Mouse (Mus musculus) v-Abl transformed pro-B cells (cell line): ENCODE data around the gene Samd4.

Experiments
- in situ Hi-C, 2 experiments: fragments of 400-800 bp; cut with MboI; formaldehyde crosslinking; loops; one replicate each; pipeline ENCODE4 v1.15.1; 2025; ENCODE audit not compliant: unreplicated experiment in 2 of 2

Gene Samd4

DNA sequence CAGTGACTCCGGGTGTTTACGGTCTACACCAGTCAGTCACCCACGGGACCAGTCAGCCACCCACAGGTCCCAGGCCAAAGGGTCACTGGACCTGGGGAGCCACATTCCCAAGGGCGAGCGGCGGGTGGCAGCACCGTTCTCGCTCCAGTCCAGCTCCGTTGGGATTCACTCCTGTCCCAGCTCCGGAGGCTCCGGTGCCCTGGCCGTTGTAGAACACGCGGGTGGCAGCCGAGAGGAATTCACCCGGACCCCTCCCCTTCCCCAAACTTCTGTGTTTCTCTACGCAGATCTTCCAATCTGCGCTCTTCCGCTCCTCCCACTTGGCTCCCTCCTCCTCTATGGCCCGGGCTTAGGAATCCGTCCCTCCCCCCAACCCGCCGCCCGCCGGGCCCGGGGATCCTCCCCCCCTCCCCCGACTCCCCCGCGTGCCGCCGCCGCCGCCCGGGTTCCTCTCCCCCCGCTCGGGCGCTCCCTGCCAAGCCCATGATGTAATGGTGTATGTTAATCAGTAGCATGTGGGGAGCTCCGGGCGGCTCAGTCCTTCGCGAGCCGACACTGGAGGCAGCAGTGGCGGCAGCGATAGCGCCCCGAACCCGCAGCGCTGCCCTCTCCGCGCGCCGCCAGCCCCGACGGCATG lies at the start of gene Samd4:
Samd4 (plus strand) TSS at position 424 of the 637 bp plus-strand sequence.
- in situ Hi-C loops, result loop anchor here (5.0 to 25.0 kb wide), 3 partner anchors 370 to 512 kb away; no protein-coding TSS in a partner anchor

DNA sequence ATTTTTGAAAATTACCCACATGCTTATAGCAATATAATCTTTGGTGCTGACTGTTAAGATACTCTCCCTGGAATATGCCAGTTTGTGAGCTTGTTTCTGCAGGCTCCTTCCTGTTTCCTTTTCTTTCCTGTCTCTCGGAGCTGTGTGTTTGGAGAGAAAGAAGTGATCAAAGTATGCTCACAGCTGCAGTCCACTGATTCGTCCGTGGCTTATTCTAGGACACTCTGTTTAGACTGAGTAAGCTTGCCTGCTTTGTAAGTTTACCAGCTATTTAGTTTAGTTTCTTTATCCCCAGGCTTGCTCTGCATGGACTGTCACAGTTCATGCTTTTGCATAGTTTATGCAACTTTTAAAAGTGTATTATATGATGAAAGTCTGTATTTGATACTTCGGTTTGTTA lies 43.3 kb upstream of the Samd4 start:
- in situ Hi-C loops, result no loop called here

DNA sequence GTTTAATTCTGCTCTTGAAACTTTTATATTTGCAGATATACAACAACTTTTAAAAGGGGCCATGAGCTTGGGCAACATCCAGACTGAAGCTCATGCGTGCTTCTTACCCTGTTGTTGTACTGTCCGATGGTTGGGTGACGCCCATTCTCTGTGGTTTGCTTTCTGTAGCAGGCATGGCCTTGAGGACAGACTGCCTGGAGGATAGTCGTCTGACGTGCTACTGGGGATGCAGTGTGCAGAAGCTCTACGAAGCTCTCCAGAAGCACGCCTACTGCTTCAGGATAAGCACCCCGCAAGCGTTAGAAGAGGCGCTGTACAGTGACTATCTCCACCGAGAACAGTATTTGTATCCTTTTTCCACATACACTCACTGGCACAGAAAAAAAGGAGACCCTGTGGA lies 36.9 kb upstream of the Samd4 start:
- in situ Hi-C loops, result no loop called here

DNA sequence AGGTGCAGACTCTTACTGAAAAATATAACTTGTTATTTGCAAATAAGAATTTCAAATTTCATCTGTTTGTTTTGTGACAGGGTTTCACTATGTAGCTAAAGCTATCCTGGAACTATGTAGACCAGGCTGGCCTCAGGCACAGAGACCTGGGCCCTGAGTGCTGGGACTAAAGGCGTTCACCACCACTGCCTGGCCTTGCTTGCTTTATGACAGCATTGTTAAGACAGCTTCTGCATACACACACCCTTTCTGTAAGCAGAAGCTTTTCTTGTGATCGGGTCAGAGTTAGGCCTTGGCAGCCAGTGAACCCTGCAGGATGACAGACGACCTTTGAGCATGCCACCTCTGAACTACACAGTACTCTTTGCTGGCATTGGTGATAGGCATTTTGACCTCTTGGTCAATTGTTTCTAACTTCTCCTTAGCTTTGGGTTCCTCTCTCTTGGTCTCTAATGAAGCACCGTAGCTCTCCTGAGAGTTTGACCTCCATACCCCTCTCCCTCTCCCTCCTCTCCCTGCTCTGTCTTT lies 34.5 kb upstream of the Samd4 start:
- in situ Hi-C loops, result no loop called here

DNA sequence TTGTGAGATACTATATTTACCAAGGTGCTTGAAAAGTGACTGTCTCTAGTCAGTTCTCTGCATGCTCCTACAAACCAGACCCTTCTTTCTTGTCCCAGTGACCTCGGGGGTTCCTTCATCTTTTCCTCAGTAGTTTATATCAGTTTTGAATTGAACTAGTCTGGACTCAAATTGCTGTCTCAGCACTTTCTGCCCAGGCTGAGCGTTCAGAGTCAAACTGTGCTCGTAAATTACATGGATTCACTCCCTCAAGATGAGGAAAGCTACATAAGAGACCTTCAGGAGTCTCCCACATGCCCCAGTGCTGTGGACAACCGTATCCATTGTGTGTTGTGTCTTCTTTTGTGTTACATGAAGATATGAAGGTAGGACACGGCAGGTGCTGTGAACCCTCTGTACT lies 33.9 kb upstream of the Samd4 start:
- in situ Hi-C loops, result no loop called here

DNA sequence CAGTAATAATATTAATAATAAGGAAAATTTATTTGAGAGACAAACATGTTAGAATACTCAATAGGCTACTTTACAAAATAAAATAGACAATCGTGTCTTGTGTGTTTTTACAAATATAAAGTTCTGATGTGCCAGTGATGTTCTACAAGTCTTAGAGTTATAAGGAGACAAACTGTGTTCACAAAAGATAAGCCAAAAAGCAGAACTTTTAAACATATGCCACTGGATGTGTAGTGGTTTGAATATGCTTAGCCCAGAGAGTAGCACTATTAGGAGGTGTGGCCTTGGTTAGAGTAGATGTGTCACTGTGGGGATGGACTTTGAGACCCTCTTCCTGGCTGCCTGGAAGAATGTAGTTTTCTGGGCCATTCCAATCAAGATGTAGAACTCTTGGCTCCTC lies 32.9 kb upstream of the Samd4 start:
- in situ Hi-C loops, result no loop called here

DNA sequence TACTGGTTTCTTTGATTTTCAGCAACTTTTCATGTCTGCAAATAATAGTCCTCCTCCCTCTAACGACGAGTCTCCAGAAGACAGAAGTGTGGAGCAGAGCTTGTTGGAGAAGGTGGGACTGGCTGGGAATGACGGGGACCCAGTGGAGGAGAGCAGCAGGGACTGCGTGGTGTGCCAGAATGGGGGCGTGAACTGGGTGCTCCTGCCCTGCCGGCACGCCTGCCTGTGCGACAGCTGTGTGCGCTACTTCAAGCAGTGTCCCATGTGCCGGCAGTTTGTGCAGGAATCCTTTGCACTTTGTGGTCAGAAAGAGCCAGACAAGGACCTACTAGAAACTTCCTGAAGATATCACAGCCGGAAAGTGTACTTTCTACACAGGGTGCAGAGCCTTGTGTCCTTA lies 29.0 kb upstream of the Samd4 start:
- in situ Hi-C loops, result no loop called here

DNA sequence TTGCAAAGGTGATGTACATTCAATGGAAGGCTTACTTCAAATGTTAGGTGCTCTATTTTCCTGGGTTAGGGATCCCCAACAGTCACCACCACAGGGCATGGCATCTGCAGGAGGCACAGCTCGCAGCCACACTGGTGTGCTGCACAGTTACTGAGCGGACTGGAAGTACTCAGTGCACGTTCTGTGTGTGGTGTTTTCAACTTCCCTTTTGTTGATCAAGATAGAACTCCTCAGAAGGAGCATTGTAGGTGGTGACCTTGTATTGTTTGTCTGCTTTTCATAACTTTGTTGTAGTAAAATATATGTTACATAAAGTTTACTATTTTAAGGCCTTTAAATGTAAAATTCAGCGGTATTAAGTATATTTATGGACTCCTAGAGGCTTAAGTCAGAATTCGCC lies 19.7 kb upstream of the Samd4 start:
- in situ Hi-C loops, result no loop called here

DNA sequence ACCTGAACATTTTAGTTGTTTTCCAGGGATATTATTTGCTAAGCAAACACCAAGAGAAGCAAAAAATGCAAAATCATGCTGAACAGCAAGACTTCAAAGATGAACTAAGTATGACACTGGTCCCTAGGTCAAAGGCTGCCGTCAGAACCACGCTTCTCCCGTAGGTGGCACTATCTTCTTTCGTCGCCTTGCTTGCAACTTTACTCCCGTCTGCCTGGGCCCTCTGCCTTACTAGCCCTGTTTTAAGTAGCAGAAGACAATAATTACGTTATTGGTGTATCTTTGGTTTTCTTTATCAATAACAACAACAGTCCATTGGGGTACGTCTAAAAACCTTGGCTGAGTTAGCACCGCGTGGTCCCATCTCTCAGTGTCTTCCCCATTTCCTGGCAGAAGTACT lies 1.7 kb upstream of the Samd4 start:
- in situ Hi-C loops, result loop anchor here (5.0 to 25.0 kb wide), 3 partner anchors 371 to 514 kb away; no protein-coding TSS in a partner anchor

DNA sequence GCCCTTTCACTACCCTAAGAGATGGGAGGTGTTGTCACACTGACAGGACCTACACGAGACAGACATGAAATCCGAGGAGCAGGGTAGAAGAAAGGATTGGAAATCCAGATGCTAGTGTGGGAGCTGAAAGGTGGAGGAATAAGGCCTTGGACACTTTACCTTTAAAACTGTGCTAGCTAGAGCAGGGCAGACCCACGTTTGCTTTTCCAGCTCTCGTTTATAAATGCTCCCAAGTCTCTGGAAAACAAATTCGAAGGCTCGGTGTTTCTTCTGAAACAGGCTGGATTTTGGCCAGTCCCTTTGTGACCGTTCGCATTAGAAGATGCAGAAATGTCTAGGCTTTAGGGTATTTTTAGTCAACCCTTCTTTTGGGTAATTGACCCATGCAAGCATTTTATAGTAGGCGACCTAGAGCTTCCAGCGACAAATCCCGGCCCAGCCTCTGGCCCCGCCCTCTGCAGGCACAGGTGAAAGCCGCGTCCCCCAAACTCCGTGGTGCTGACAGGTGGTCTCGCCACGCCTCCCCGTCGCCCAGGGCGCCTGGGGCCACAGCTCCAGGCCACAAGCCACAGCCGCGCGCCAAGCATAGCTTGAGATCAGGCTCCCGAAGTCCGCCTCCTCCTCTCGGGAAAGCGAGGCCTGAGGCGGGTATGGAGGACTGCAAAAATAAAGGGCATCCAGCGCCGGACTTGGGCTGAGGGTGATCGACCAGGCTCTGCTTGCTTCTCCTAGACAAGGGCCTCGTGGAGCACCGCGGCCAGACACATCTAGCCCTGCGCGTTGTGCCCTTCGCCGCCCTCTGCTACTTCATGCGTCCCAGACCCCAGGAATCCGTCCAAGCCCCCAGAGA lies 848 bp upstream of the Samd4 start:
- in situ Hi-C loops, result loop anchor here (5.0 to 25.0 kb wide), 3 partner anchors 370 to 513 kb away; no protein-coding TSS in a partner anchor

DNA sequence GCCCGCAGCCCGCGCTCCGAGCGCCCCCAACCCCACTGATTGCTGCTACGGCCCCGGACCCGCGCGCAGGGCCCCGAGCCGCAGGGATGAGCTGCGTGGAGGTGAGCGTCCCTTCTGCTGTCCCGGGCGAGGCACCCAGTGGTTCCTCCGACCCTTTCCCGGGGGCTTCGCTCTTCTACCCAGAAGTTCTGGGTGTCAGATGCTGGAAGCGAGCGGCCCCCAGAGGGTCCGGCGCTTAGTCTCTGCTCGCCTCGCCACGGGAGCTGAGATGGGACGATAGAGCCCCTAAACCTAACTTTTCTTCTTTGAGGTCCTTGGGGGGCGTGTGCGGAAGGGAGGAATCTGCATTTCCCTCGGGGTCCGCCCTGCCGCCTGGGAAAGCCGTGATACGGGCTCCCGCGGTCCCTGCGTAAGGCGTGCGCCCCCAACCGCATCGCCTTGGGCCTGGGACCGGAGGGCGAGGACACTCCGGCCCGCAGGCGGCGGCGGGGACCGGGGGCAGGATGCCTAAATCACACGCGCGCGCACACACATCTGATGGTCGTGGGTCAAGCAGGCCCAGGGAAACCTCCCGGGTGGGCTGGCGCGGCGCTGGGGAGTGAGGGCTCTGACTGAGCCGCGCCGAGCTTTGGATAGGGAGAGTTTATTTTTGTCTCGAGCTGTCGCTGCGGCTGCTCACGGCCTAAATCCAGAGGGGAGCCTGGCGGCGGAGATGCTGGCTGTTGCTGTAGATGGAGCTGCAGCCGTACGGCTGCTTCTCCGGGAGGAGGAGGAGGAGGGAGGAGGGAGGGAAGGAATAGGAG lies 615 bp downstream of the Samd4 start:
- in situ Hi-C loops, result loop anchor here (5.0 to 25.0 kb wide), 3 partner anchors 369 to 512 kb away; no protein-coding TSS in a partner anchor

DNA sequence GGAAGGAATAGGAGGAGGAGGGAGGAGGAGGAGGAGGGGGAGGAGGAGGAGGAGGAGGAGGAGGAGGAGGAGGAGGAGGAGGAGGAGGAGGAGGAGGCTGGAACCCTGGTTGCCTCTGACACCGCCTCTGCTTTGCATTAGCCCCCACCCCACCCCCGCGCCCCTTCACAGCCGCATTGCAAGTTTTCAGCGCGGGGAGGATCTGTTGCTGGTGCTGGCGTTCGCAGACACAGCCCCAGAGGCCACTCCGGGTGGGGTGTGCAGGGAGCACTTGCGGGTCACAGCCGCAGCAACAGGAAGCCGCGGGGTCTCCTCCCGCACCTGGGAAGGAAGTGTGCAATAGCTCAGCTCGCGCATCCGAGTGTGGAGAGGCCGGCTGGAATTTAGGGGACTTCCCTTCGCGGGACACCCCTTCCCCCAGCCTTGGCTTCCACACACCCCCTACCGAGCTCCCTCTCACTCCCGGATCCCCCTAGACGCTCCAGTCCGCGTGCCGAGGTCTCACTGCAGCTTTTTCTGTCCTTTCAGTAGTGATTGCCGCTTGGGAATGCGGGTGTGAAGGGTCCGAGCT lies 1.3 kb downstream of the Samd4 start:
- in situ Hi-C loops, result loop anchor here (5.0 to 25.0 kb wide), 3 partner anchors 368 to 511 kb away; no protein-coding TSS in a partner anchor

DNA sequence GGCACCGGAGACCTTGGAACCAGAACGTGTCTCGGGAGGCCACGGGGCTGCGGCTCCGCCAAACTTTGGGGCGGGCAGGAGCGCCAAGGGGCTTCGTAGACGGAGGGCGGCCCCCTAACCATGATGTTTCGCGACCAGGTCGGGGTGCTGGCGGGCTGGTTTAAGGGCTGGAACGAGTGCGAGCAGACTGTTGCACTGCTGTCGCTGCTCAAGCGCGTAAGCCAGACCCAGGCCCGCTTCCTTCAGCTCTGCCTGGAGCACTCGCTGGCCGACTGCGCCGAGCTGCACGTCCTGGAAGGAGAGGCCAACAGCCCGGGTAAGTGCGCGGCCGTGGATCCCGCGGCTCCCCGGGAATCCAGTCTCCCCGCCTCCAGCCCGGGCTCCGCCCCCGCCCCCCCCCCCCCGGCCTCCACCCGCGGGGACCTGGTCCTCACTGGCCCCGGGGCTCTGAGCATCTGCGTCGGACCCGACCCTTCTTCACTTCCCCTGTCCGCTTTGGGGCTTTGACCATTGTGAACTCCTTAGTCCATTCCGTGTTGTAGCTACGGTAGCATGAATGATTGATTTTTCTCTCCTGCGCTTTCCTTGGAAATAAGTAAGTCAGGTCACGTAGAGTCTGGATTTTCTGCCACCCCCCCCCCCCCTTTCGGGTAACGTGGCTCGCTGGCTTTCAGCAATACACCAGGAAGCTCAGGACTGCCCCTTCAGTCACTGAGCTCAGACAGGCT lies 2.2 kb downstream of the Samd4 start:
- in situ Hi-C loops, result loop anchor here (5.0 to 25.0 kb wide), 4 partner anchors 197 to 510 kb away; no protein-coding TSS in a partner anchor

DNA sequence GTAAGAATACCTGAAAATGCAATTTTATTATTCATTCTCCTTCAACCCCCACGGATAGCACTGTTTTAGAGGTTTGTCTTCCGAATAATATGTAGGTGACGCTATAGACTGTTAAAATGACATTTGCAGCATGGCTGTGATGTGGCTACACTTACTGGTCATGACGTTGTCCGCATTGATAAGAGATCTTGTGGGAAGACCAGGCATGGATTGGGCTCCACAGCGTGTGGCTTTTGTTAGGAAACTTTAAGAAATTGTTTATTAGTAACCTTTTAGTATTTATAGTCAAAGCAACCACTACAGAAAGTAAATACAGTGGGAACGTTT lies 2.7 kb downstream of the Samd4 start:
- in situ Hi-C loops, result loop anchor here (5.0 to 25.0 kb wide), 3 partner anchors 197 to 509 kb away; no protein-coding TSS in a partner anchor

DNA sequence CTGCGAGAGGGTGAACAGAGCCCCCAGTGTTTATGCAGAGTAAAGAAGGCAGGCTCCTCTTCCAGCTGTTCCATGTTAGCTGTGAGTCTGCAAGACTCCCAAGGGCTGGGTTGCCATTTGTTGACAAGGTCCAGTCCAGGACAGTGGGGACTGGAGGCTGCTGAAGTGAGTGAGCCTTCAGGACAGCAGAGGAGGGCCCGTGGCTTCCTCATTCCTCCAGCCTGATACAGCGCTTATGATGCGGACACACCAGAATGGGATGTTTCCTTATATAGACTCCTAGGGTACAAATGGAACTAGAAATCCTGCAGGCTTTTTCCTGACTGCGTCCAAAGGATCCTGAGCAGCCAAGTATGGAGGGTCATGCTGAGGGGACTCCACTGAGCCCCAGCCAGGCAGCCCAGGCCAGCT lies 3.2 kb downstream of the Samd4 start:
- in situ Hi-C loops, result loop anchor here (5.0 to 25.0 kb wide), 3 partner anchors 196 to 509 kb away; no protein-coding TSS in a partner anchor

DNA sequence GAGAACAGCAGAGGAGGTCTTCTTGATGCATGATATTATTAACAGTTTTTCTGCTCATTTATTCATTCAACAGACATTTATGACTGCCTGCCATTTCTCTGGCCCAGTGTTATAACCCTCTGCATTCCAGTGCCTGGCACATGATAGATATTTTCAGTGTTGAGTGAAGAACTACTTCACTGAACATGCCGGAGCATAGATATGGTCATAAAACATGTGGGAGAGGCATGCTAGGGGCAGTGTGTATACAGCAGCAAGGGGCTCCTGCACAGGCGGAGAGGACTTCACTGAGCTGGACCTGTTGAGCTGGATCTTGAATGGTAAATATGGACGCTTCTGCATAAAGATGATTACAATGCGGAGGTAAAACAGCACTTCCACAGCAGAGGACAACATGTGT lies 6.4 kb downstream of the Samd4 start:
- in situ Hi-C loops, result loop anchor here (5.0 to 25.0 kb wide), 3 partner anchors 193 to 506 kb away; no protein-coding TSS in a partner anchor

DNA sequence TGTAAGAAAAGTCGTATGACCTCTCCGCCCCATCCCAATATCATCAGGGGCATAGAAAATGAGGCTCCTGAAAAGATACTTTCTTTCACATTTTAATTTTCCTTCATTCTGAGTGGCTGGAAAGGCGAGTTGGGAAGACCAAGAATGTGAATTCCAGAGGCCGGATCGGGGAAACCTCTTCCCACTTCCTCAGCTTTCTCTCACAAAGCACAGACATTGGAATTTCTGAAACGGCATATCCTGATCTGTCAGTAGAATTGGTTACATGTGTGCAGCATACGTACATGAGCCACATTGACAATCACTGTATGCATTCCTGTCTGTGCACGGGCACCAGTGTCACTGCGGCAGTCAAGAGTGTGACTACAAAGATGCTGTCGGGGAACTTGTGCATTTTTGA lies 11.3 kb downstream of the Samd4 start:
- in situ Hi-C loops, result loop anchor here in 1 of 2 experiments (5.0 to 25.0 kb wide), 2 partner anchors 193 to 493 kb away; no protein-coding TSS in a partner anchor

DNA sequence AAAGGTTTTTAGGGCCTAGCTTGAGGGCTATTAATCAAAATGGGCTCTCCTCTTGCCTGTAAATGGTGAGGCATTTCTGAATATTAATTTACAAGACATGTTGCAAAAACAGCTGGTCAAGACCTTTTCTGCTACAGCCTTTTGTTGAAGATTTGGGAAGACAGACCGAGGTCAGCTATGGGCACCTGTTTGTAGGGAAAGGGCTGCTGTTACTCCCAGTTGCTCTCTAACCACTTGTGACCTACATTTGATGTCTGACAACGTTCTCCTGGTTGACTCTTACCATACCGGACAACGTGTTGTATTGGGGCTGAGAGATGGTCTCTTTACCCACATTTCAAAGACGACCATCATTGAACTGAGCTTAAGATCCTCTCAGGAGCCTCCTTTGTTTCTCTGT lies 15.3 kb downstream of the Samd4 start:
- in situ Hi-C loops, result loop anchor here in 1 of 2 experiments (25.0 kb wide), 1 partner anchor 489 kb away; no protein-coding TSS in a partner anchor

DNA sequence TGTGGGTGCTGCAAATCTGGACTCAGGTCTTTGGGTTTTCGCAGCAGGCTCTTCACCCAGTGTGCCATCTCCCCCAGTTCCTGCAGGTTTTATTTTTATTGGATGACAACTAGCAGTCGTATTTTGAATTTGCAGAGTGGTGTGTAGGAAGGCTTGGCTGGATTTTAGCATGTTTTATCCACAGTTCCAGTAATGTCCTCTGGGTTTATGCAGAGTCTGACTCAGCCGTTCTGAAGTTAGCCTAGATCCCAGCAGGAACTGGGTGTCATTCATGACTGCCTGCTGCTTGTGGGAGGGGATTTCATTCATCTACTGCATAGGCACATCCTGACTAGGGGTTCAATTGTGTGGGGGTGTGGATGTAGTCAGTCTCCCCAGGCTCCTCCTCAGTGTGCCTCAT lies 16.0 kb downstream of the Samd4 start:
- in situ Hi-C loops, result loop anchor here in 1 of 2 experiments (25.0 kb wide), 1 partner anchor 489 kb away; no protein-coding TSS in a partner anchor
